Mouse (Mus musculus): ENCODE data around the gene Btnl4. TPM values are rescaled to one million over a fixed set of nuclear protein-coding genes. Genes with fewer than 3 reads are reported as not detected.

The Btnl4 gene
- not detected for total RNA-seq (2023)

DNA sequence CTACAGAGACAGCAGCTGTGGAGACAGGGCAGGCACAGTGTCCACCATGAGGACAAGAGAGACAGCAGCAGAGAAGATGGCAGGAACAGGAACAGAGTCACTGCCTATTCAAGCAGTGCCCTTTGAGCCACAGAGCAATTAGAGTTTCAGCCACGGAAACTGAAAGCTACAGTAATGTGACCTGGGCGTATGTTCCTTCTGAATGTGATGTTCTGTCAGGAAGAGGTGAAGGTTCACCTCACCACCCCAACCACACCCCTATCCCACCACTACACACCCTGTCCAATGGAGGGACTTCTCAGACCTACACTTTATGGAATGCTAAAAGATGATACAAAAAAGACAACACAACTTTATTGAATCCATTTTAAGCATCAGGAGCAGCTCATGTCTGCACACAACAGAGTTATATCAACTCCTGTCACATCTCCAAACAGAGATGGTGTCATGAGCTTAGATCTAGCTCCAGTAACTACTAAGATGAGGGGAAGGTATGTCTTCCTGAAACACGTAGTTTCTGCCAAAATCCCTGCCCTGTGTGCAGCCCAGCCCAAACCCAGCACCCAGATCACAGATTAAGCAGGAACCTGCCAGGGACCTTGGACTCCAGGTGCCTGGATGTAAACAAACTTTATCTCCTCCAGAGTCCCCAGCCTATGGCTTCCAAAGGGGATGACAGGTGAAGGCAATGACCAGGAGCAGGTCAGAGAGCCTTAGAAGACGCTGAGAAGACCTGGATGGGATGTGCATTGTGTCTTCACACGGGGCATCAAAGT, at the start of gene Btnl4:
Gene Btnl4, minus strand, starts transcription at position 81 of the 776 bp plus-strand sequence.

DNA sequence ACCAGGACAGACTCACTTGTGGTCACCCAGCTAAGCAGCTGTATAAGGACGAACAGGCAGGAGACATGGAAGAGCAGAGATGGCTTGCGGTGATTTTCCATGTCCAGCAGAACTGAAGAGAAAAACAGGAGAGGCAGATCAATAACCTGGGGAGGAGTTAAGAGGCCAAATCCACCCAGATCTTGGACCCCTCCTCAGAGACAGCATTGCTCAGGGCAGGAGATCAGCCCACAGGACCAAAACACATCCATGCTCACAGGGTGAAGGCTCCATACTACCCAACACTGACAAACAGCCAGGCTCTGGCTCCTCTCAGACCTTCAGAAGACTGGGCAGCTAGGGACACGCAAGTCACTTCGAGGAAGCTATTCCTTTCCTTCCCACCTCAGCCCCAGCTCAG, 40.1 kb upstream of the Btnl4 start, which contains the start of gene Btnl6:
Gene Btnl6, minus strand, starts transcription at position 101 of the 400 bp plus-strand sequence.

Other genes starting within 250 kb of the Btnl4 start
- 1 to 10 TPM; 1.7 to 1.9 TPM for gene H2-Ob, start 238.4 kb downstream of the Btnl4 start, total RNA-seq (2023)
- gene H2-Ab1, start 219.6 kb downstream of the Btnl4 start, total RNA-seq (2023) = 100 to 1,000 TPM in 1 of 2 experiments, 10 to 100 TPM in 1; 96.2 to 115 TPM
- 100 to 1,000 TPM in 1 of 2 experiments, 10 to 100 TPM in 1; 95.4 to 109 TPM for gene H2-Aa, start 189.5 kb downstream of the Btnl4 start, total RNA-seq (2023)
- gene H2-Eb1, start 171.5 kb downstream of the Btnl4 start, total RNA-seq (2023) = 10 to 100 TPM; 49.7 to 54.6 TPM
- under 1 TPM in 1 of 2 experiments, not detected in 1; 0.11 TPM for gene H2-Eb2, start 151.7 kb downstream of the Btnl4 start, total RNA-seq (2023)
- 1 to 10 TPM; 2.2 to 2.3 TPM for gene Btnl2, start 122.5 kb downstream of the Btnl4 start, total RNA-seq (2023)
- gene Btnl1, start 100.2 kb downstream of the Btnl4 start, total RNA-seq (2023) = not detected
- gene BC051142, start 78.5 kb downstream of the Btnl4 start, total RNA-seq (2023) = not detected
- not detected for gene Btnl6, start 40.0 kb upstream of the Btnl4 start, total RNA-seq (2023)
- 1 to 10 TPM; 1.0 to 1.5 TPM for gene Notch4, start 87.0 kb upstream of the Btnl4 start, total RNA-seq (2023)
- gene Gpsm3, start 112.5 kb upstream of the Btnl4 start, total RNA-seq (2023) = 100 to 1,000 TPM; 376 to 393 TPM
- 10 to 100 TPM; 94.8 to 99.9 TPM for gene Pbx2, start 113.9 kb upstream of the Btnl4 start, total RNA-seq (2023)
- 1 to 10 TPM; 5.8 to 7.0 TPM for gene Ager, start 120.5 kb upstream of the Btnl4 start, total RNA-seq (2023)
- gene Rnf5, start 126.4 kb upstream of the Btnl4 start, total RNA-seq (2023) = 10 to 100 TPM; 38.2 to 39.0 TPM
- 10 to 100 TPM; 55.4 to 56.5 TPM for gene Agpat1, start 126.9 kb upstream of the Btnl4 start, total RNA-seq (2023)
- 1 to 10 TPM; 5.0 to 5.5 TPM for gene Egfl8, start 138.7 kb upstream of the Btnl4 start, total RNA-seq (2023)
- gene Ppt2, start 151.2 kb upstream of the Btnl4 start, total RNA-seq (2023) = 10 to 100 TPM; 42.1 to 43.5 TPM
- not detected for gene Prrt1, start 152.2 kb upstream of the Btnl4 start, total RNA-seq (2023)
- 10 to 100 TPM; 13.6 to 18.7 TPM for gene Fkbpl, start 167.4 kb upstream of the Btnl4 start, total RNA-seq (2023)
- gene Atf6b, start 169.8 kb upstream of the Btnl4 start, total RNA-seq (2023) = 10 to 100 TPM; 59.5 to 60.4 TPM
- gene Tnxb, start 193.2 kb upstream of the Btnl4 start, total RNA-seq (2023) = under 1 TPM; 0.04 to 0.07 TPM

Measured in neutrophil, adult 83 days (primary cell).